17 mouse cellular contexts compared by ENCODE assay signal in the genomic region with DNA sequence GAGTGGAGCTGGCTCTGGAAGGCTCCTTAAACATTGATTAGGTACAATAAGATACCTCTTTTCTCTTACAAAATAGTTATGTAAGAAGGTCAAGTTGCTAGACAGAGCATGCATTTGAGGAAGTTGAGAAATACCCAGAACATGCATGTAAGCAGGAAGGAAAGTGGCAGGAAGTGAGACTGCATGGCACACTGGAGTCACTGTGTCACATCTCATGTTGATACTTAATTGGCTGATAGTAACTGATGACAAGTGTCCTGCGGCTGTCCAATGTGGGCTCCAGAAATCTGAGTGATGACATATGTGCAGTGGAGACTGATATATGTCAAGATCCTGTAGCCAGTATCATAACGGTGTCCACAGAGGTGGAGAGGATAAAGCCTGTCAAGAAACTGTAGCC.
DNase-seq lines count a peak whose midpoint lies in the region; ATAC-seq lines count a peak whose summit lies in the region.
"Had no signal": no experiment of that assay in that cellular context is flagged by ENCODE, and none has a peak within 500 bp of the region (broad histone marks: within the 10 kb centered on the region; RNA-seq: fewer than 3 reads in every experiment).

No protein-coding gene starts in this region.

- peak; percentile 4 for DNase-seq in CD4-positive, CD25-positive, alpha-beta regulatory T cell, adult 2 months (ENCODE audit: low read depth, low spot score)
- peak; percentile 1 for DNase-seq in spleen, adult 12 weeks (ENCODE audit: low spot score)
- DNase-seq in spleen, postnatal 14 days (ENCODE audit: low spot score in 2 of 2): no peak
- no peak for DNase-seq in right cerebral cortex, adult 18-20 months
- no peak for DNase-seq in adrenal gland, postnatal 14 days
- DNase-seq: cerebellum, adult 11-12 months; cerebellum, postnatal 10 days; forebrain, postnatal 0 days; gastrocnemius, postnatal 36 days; kidney, adult 11 months; kidney, postnatal 4 days; retina, postnatal 1 day; right cerebral cortex, postnatal 4 days; thymus, postnatal 25 days had no signal

- no peak for ATAC-seq in CD4-positive, CD25-positive, alpha-beta regulatory T cell, adult 4 months
- peak; percentile 100 for ATAC-seq in monocyte, adult 5-6 weeks (replicated peaks; ENCODE audit: insufficient number of reproducible peaks, low FRiP score, low TSS enrichment, poor library complexity, severe bottlenecking)
- ATAC-seq: forebrain, postnatal 0 days; Patski had no signal

Comparison
In these comparisons a context has a peak if more than half of its experiments do, and no peak if none do; other contexts are left out.
1. DNase-seq: peak in CD4-positive, CD25-positive, alpha-beta regulatory T cell, adult 2 months (single experiment) and spleen, adult 12 weeks (single experiment); none in spleen, postnatal 14 days (0 of 2), right cerebral cortex, adult 18-20 months (single experiment) and adrenal gland, postnatal 14 days (single experiment).